Mouse (Mus musculus): ENCODE data around the gene Izumo4. TPM values are rescaled to one million over a fixed set of nuclear protein-coding genes. Genes with fewer than 3 reads are reported as not detected.
A peak's percentile ranks its signal among the peaks of the same experiment; 100 is the strongest.

The Izumo4 gene
- polyA plus RNA-seq, 1 experiment from 2014 or later: 5.0 TPM

- ATAC-seq (ENCODE audit: insufficient number of reproducible peaks, low FRiP score, low TSS enrichment, low read depth): no peak
- Histone ChIP-seq H3K4me2 (ENCODE audit: low read depth, severe bottlenecking) (no peak overlapping the region), H3K4me1 (ENCODE audit: control insufficient read depth, insufficient read depth, low read length) (peaks cover 27% of the 10 kb centered on the region), H3K4me3 (ENCODE audit: low read depth, low read length) (no peak overlapping the region), H3K9me3 (ENCODE audit: control insufficient read depth, low read length) (no peaks in the 10 kb centered on the region), H3K36me3 (ENCODE audit: control insufficient read depth, insufficient read depth, low read length) (peaks cover 47% of the 10 kb centered on the region), H3K27me3 (ENCODE audit: control insufficient read depth, insufficient read depth, low read length) (no peaks in the 10 kb centered on the region), H3K9ac (ENCODE audit: low read length) (no peak overlapping the region), H3K27ac (replicated peaks; ENCODE audit: low read depth, low read length) (no peak overlapping the region)
- WGBS: 83% methylated on average over 19 of the region's 19 CpGs
- no peak for DNase-seq (ENCODE audit: low spot score)
Measured at GRCm38 (mm10) chr10:80666837-80667412, 35.1 kb upstream of the Izumo4 start.

- H3K9ac ChIP-seq (ENCODE audit: low read length): no peak overlapping the region
- peaks cover 21% of the 10 kb centered on the region for H3K4me1 ChIP-seq (ENCODE audit: control insufficient read depth, insufficient read depth, low read length)
- no peak for ATAC-seq (ENCODE audit: insufficient number of reproducible peaks, low FRiP score, low TSS enrichment, low read depth)
- H3K9me3 ChIP-seq (ENCODE audit: control insufficient read depth, low read length): no peaks in the 10 kb centered on the region
- no peak for DNase-seq (ENCODE audit: low spot score)
- H3K4me3 ChIP-seq (ENCODE audit: low read depth, low read length): no peak overlapping the region
- H3K27me3 ChIP-seq (ENCODE audit: control insufficient read depth, insufficient read depth, low read length): no peaks in the 10 kb centered on the region
- 85% methylated on average over 11 of the region's 11 CpGs for WGBS
- no peak overlapping the region for H3K27ac ChIP-seq (replicated peaks; ENCODE audit: low read depth, low read length)
- peaks cover 60% of the 10 kb centered on the region for H3K36me3 ChIP-seq (ENCODE audit: control insufficient read depth, insufficient read depth, low read length)
- no peak overlapping the region for H3K4me2 ChIP-seq (ENCODE audit: low read depth, severe bottlenecking)
Measured at GRCm38 (mm10) chr10:80668614-80669013, 33.4 kb upstream of the Izumo4 start.

- no peak overlapping the region for H3K4me2 ChIP-seq (ENCODE audit: low read depth, severe bottlenecking)
- peaks cover 60% of the 10 kb centered on the region for H3K36me3 ChIP-seq (ENCODE audit: control insufficient read depth, insufficient read depth, low read length)
- H3K4me3 ChIP-seq (ENCODE audit: low read depth, low read length): no peak overlapping the region
- WGBS: 90% methylated on average over 12 of the region's 12 CpGs
- H3K27me3 ChIP-seq (ENCODE audit: control insufficient read depth, insufficient read depth, low read length): no peaks in the 10 kb centered on the region
- no peak for DNase-seq (ENCODE audit: low spot score)
- no peak overlapping the region for H3K27ac ChIP-seq (replicated peaks; ENCODE audit: low read depth, low read length)
- peaks cover 21% of the 10 kb centered on the region for H3K4me1 ChIP-seq (ENCODE audit: control insufficient read depth, insufficient read depth, low read length)
- ATAC-seq (ENCODE audit: insufficient number of reproducible peaks, low FRiP score, low TSS enrichment, low read depth): no peak
- no peak overlapping the region for H3K9ac ChIP-seq (ENCODE audit: low read length)
- no peaks in the 10 kb centered on the region for H3K9me3 ChIP-seq (ENCODE audit: control insufficient read depth, low read length)
Measured at GRCm38 (mm10) chr10:80669018-80669417, 33.0 kb upstream of the Izumo4 start.

- WGBS: 93% methylated on average over 7 of the region's 7 CpGs
- Histone ChIP-seq H3K4me2 (ENCODE audit: low read depth, severe bottlenecking) (no peak overlapping the region), H3K4me1 (ENCODE audit: control insufficient read depth, insufficient read depth, low read length) (peaks cover 21% of the 10 kb centered on the region), H3K9ac (ENCODE audit: low read length) (no peak overlapping the region), H3K4me3 (ENCODE audit: low read depth, low read length) (no peak overlapping the region), H3K36me3 (ENCODE audit: control insufficient read depth, insufficient read depth, low read length) (peaks cover 60% of the 10 kb centered on the region), H3K9me3 (ENCODE audit: control insufficient read depth, low read length) (no peaks in the 10 kb centered on the region), H3K27ac (replicated peaks; ENCODE audit: low read depth, low read length) (no peak overlapping the region), H3K27me3 (ENCODE audit: control insufficient read depth, insufficient read depth, low read length) (no peaks in the 10 kb centered on the region)
- ATAC-seq (ENCODE audit: insufficient number of reproducible peaks, low FRiP score, low TSS enrichment, low read depth) (no peak), DNase-seq (ENCODE audit: low spot score) (no peak)
Measured at GRCm38 (mm10) chr10:80669737-80670485, 32.1 kb upstream of the Izumo4 start.

GRCm38 (mm10) chr10:80670531-80670930 lies 31.5 kb upstream of the Izumo4 start:
- no peak overlapping the region for H3K27ac ChIP-seq (replicated peaks; ENCODE audit: low read depth, low read length)
- H3K4me3 ChIP-seq (ENCODE audit: low read depth, low read length): no peak overlapping the region
- no peak overlapping the region for H3K4me2 ChIP-seq (ENCODE audit: low read depth, severe bottlenecking)
- H3K9ac ChIP-seq (ENCODE audit: low read length): no peak overlapping the region
- H3K27me3 ChIP-seq (ENCODE audit: control insufficient read depth, insufficient read depth, low read length): no peaks in the 10 kb centered on the region
- DNase-seq (ENCODE audit: low spot score): no peak
- no peaks in the 10 kb centered on the region for H3K9me3 ChIP-seq (ENCODE audit: control insufficient read depth, low read length)
- H3K36me3 ChIP-seq (ENCODE audit: control insufficient read depth, insufficient read depth, low read length): peaks cover 60% of the 10 kb centered on the region
- ATAC-seq (ENCODE audit: insufficient number of reproducible peaks, low FRiP score, low TSS enrichment, low read depth): no peak
- 89% methylated on average over 2 of the region's 2 CpGs for WGBS
- H3K4me1 ChIP-seq (ENCODE audit: control insufficient read depth, insufficient read depth, low read length): peaks cover 21% of the 10 kb centered on the region

GRCm38 (mm10) chr10:80671251-80671650 lies 30.7 kb upstream of the Izumo4 start:
- Histone ChIP-seq H3K9ac (ENCODE audit: low read length) (no peak overlapping the region), H3K27me3 (ENCODE audit: control insufficient read depth, insufficient read depth, low read length) (no peaks in the 10 kb centered on the region), H3K4me3 (ENCODE audit: low read depth, low read length) (no peak overlapping the region), H3K4me2 (ENCODE audit: low read depth, severe bottlenecking) (no peak overlapping the region), H3K27ac (replicated peaks; ENCODE audit: low read depth, low read length) (no peak overlapping the region), H3K36me3 (ENCODE audit: control insufficient read depth, insufficient read depth, low read length) (peaks cover 60% of the 10 kb centered on the region), H3K9me3 (ENCODE audit: control insufficient read depth, low read length) (no peaks in the 10 kb centered on the region), H3K4me1 (ENCODE audit: control insufficient read depth, insufficient read depth, low read length) (peaks cover 18% of the 10 kb centered on the region)
- no peak for ATAC-seq (ENCODE audit: insufficient number of reproducible peaks, low FRiP score, low TSS enrichment, low read depth)
- 91% methylated on average over 4 of the region's 4 CpGs for WGBS
- DNase-seq (ENCODE audit: low spot score): no peak

- ATAC-seq (ENCODE audit: insufficient number of reproducible peaks, low FRiP score, low TSS enrichment, low read depth) (no peak), DNase-seq (ENCODE audit: low spot score) (no peak)
- 0 out of 2 replicates have a peak overlapping the region, but pooled peaks have one; percentile 12 for H3K4me2 ChIP-seq (ENCODE audit: low read depth, severe bottlenecking)
- no peak overlapping the region for H3K27ac ChIP-seq (replicated peaks; ENCODE audit: low read depth, low read length)
- WGBS: 80% methylated on average over 11 of the region's 11 CpGs
- peaks cover 17% of the 10 kb centered on the region for H3K4me1 ChIP-seq (ENCODE audit: control insufficient read depth, insufficient read depth, low read length)
- H3K36me3 ChIP-seq (ENCODE audit: control insufficient read depth, insufficient read depth, low read length): peaks cover 52% of the 10 kb centered on the region
- no peak overlapping the region for H3K9ac ChIP-seq (ENCODE audit: low read length)
- H3K4me3 ChIP-seq (ENCODE audit: low read depth, low read length): no peak overlapping the region
- H3K27me3 ChIP-seq (ENCODE audit: control insufficient read depth, insufficient read depth, low read length): no peaks in the 10 kb centered on the region
- no peaks in the 10 kb centered on the region for H3K9me3 ChIP-seq (ENCODE audit: control insufficient read depth, low read length)
Measured at GRCm38 (mm10) chr10:80671936-80672690, 29.9 kb upstream of the Izumo4 start.

GRCm38 (mm10) chr10:80673690-80674089 lies 28.3 kb upstream of the Izumo4 start:
- Histone ChIP-seq H3K36me3 (ENCODE audit: control insufficient read depth, insufficient read depth, low read length) (peaks cover 37% of the 10 kb centered on the region), H3K4me3 (ENCODE audit: low read depth, low read length) (peak overlapping the region; percentile 98; the same call in 1 of the 2 replicates), H3K4me2 (ENCODE audit: low read depth, severe bottlenecking) (peak overlapping the region; percentile 93), H3K4me1 (ENCODE audit: control insufficient read depth, insufficient read depth, low read length) (peaks cover 32% of the 10 kb centered on the region), H3K27me3 (ENCODE audit: control insufficient read depth, insufficient read depth, low read length) (no peaks in the 10 kb centered on the region), H3K27ac (replicated peaks; ENCODE audit: low read depth, low read length) (no peak overlapping the region), H3K9me3 (ENCODE audit: control insufficient read depth, low read length) (no peaks in the 10 kb centered on the region), H3K9ac (ENCODE audit: low read length) (peak overlapping the region; percentile 56)
- 74% methylated on average over 3 of the region's 3 CpGs for WGBS
- DNase-seq (ENCODE audit: low spot score) (no peak), ATAC-seq (ENCODE audit: insufficient number of reproducible peaks, low FRiP score, low TSS enrichment, low read depth) (no peak)

Measured in limb, embryonic 11.5 days (tissue).